Mouse (Mus musculus): Measurements from ENCODE around the gene Mmgt2. TPM values are rescaled to one million over a fixed set of nuclear protein-coding genes. Genes with fewer than 3 reads are reported as not detected.

Gene Mmgt2
- polyA plus RNA-seq, 1 experiment from 2014 or later = 27.4 TPM

DNA sequence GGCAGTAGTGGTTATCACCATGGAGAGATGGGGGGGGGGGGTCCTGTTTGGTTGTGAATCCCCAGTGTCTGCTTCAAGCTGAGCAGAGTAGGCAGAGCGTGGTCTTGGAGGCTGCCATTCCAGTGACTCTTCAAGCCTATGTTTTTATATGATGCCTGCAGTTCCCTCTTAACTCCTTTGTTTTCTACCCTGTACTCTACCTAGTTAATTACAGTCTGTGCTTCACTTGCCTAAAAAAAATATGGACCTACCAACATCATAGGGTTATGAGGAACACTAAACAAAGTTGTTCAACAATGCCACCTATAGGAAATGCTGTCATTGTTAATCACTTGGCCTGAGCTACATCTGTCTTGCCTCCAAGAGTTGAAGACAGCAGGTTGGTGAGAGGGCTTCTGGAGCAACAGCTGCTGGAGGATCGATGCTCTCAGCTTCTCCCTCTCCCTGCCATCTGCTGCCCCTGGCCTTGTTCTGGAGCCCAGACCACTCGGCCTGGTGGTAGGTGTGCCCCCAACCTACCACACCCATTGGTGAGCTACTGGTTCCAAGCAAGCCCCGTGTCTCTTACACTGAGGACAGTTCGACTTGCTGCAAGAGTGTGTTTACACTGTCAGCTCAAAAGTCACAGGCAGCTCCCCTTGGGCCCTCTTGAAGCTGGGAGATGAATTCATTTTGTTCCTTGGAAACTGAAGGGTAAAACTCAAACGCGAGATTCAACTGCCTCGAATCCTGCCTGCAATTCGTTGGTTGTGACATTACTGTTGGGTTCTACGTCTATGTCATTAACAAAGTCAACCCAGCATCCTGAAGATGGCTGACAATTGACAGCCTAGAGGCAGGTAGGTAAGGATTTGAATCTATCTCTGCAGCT, 41.9 kb upstream of the Mmgt2 start:
- Histone ChIP-seq H3K4me3 (ENCODE audit: low read depth, low read length) (no peak overlapping the region), H3K36me3 (ENCODE audit: control insufficient read depth, insufficient read depth, low read length) (peaks cover 59% of the 10 kb centered on the region)

GRCm38 (mm10) chr11:62607170-62607951, 41.1 kb upstream of the Mmgt2 start:
- no peak overlapping the region for H3K27ac ChIP-seq (ENCODE audit: low read depth, low read length)
- no peak for DNase-seq (ENCODE audit: low spot score)

More for the DNA sequence above, 41.9 kb upstream of the Mmgt2 start:
- DNase-seq (ENCODE audit: low spot score) (no peak), ATAC-seq (no peak)
- 61% methylated on average over 10 of the region's 10 CpGs for WGBS
- Histone ChIP-seq H3K27ac (ENCODE audit: low read depth, low read length) (no peak overlapping the region), H3K27me3 (replicated peaks; ENCODE audit: control insufficient read depth, insufficient read depth, low read length) (no peaks in the 10 kb centered on the region), H3K4me2 (ENCODE audit: low read length) (peak overlapping the region; percentile 89), H3K9ac (ENCODE audit: low read length) (peak overlapping the region; percentile 49; the same call in 1 of the 2 replicates), H3K4me1 (ENCODE audit: control insufficient read depth, insufficient read depth, low read length) (peaks cover 27% of the 10 kb centered on the region), H3K9me3 (replicated peaks; ENCODE audit: control insufficient read depth, low read length) (no peaks in the 10 kb centered on the region)

GRCm38 (mm10) chr11:62607952-62608201, 40.6 kb upstream of the Mmgt2 start:
- no peak overlapping the region for H3K9ac ChIP-seq (ENCODE audit: low read length)

More at GRCm38 (mm10) chr11:62607170-62607951, 41.1 kb upstream of the Mmgt2 start:
- peaks cover 27% of the 10 kb centered on the region for H3K4me1 ChIP-seq (ENCODE audit: control insufficient read depth, insufficient read depth, low read length)
- 59% methylated on average over 10 of the region's 10 CpGs for WGBS
- no peak overlapping the region for H3K4me3 ChIP-seq (ENCODE audit: low read depth, low read length)
- H3K9ac ChIP-seq (ENCODE audit: low read length) = no peak overlapping the region
- H3K9me3 ChIP-seq (replicated peaks; ENCODE audit: control insufficient read depth, low read length) = no peaks in the 10 kb centered on the region
- no peaks in the 10 kb centered on the region for H3K27me3 ChIP-seq (replicated peaks; ENCODE audit: control insufficient read depth, insufficient read depth, low read length)
- ATAC-seq = no peak
- peaks cover 59% of the 10 kb centered on the region for H3K36me3 ChIP-seq (ENCODE audit: control insufficient read depth, insufficient read depth, low read length)
- no peak overlapping the region for H3K4me2 ChIP-seq (ENCODE audit: low read length)

DNA sequence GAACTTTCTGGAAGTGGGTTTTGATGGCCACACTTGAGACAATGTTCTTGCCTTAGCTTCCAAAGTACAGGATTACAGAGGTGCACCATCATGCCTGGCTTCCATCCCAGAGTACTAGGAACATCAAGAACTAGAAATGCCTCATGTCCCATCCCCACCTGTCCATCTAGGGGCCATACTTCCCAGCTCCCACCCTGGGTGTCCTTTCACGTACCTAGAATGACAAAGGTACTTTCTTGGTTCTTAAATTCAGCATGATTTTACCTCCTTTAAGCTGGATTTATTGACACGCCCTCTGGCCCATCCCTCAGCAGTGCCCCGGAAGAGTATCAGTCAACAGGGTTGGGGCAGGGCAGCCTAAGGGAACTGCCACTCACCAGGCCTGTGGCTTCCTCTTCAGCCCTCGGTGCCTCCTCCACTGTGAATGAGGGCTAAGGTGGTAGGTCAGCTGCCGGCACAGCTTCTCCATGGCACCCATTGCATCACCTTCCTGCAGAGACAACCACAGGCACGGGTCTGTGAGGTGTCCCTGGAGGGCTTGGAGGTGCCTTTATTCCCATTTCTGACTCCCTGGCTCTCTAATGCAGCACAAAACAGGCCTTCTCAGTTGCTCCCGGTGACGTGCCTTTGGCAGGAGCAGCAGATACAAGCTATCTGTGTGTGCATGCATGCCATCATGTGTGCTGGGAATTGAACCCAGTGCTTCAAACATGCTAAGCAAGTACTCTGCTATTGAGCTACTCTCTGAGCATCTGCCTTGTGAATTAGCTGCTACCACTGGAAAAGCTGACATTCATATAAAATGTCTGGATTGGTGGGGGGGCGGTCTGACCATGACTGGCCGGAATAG, 39.4 kb upstream of the Mmgt2 start:
- DNase-seq (ENCODE audit: low spot score) (no peak), ATAC-seq (no peak)
- Histone ChIP-seq H3K9me3 (replicated peaks; ENCODE audit: control insufficient read depth, low read length) (no peaks in the 10 kb centered on the region), H3K4me3 (ENCODE audit: low read depth, low read length) (no peak overlapping the region), H3K27me3 (replicated peaks; ENCODE audit: control insufficient read depth, insufficient read depth, low read length) (no peaks in the 10 kb centered on the region), H3K4me1 (ENCODE audit: control insufficient read depth, insufficient read depth, low read length) (peaks cover 32% of the 10 kb centered on the region), H3K9ac (ENCODE audit: low read length) (no peak overlapping the region), H3K4me2 (ENCODE audit: low read length) (no peak overlapping the region), H3K36me3 (ENCODE audit: control insufficient read depth, insufficient read depth, low read length) (peaks cover 54% of the 10 kb centered on the region), H3K27ac (ENCODE audit: low read depth, low read length) (no peak overlapping the region)
- 84% methylated on average over 10 of the region's 10 CpGs for WGBS

More at GRCm38 (mm10) chr11:62607952-62608201, 40.6 kb upstream of the Mmgt2 start:
- Histone ChIP-seq H3K27me3 (replicated peaks; ENCODE audit: control insufficient read depth, insufficient read depth, low read length) (no peaks in the 10 kb centered on the region), H3K36me3 (ENCODE audit: control insufficient read depth, insufficient read depth, low read length) (peaks cover 59% of the 10 kb centered on the region), H3K4me3 (ENCODE audit: low read depth, low read length) (no peak overlapping the region), H3K4me1 (ENCODE audit: control insufficient read depth, insufficient read depth, low read length) (peaks cover 31% of the 10 kb centered on the region), H3K4me2 (ENCODE audit: low read length) (no peak overlapping the region), H3K9me3 (replicated peaks; ENCODE audit: control insufficient read depth, low read length) (no peaks in the 10 kb centered on the region), H3K27ac (ENCODE audit: low read depth, low read length) (no peak overlapping the region)
- 92% methylated on average over 1 of the region's 1 CpGs for WGBS
- DNase-seq (ENCODE audit: low spot score) (no peak), ATAC-seq (no peak)

GRCm38 (mm10) chr11:62610304-62610703, 38.2 kb upstream of the Mmgt2 start:
- WGBS = 88% methylated on average over 6 of the region's 6 CpGs
- Histone ChIP-seq H3K9ac (ENCODE audit: low read length) (no peak overlapping the region), H3K4me2 (ENCODE audit: low read length) (no peak overlapping the region), H3K36me3 (ENCODE audit: control insufficient read depth, insufficient read depth, low read length) (peaks cover 42% of the 10 kb centered on the region), H3K4me1 (ENCODE audit: control insufficient read depth, insufficient read depth, low read length) (peaks cover 30% of the 10 kb centered on the region), H3K27ac (ENCODE audit: low read depth, low read length) (no peak overlapping the region), H3K27me3 (replicated peaks; ENCODE audit: control insufficient read depth, insufficient read depth, low read length) (no peaks in the 10 kb centered on the region), H3K4me3 (ENCODE audit: low read depth, low read length) (no peak overlapping the region), H3K9me3 (replicated peaks; ENCODE audit: control insufficient read depth, low read length) (no peaks in the 10 kb centered on the region)
- DNase-seq (ENCODE audit: low spot score) = no peak
- no peak for ATAC-seq

GRCm38 (mm10) chr11:62612604-62613003, 35.9 kb upstream of the Mmgt2 start:
- Histone ChIP-seq H3K4me2 (ENCODE audit: low read length) (0 out of 2 replicates have a peak overlapping the region, but pooled peaks have one; percentile 47), H3K9ac (ENCODE audit: low read length) (peak overlapping the region; percentile 65), H3K4me1 (ENCODE audit: control insufficient read depth, insufficient read depth, low read length) (peaks cover 17% of the 10 kb centered on the region), H3K27ac (ENCODE audit: low read depth, low read length) (peak overlapping the region; percentile 94; the same call in 1 of the 2 replicates), H3K36me3 (ENCODE audit: control insufficient read depth, insufficient read depth, low read length) (peaks cover 19% of the 10 kb centered on the region), H3K27me3 (replicated peaks; ENCODE audit: control insufficient read depth, insufficient read depth, low read length) (no peaks in the 10 kb centered on the region), H3K9me3 (replicated peaks; ENCODE audit: control insufficient read depth, low read length) (no peaks in the 10 kb centered on the region), H3K4me3 (ENCODE audit: low read depth, low read length) (no peak overlapping the region)
- ATAC-seq (no peak), DNase-seq (ENCODE audit: low spot score) (no peak)
- WGBS = 56% methylated on average over 10 of the region's 10 CpGs

DNA sequence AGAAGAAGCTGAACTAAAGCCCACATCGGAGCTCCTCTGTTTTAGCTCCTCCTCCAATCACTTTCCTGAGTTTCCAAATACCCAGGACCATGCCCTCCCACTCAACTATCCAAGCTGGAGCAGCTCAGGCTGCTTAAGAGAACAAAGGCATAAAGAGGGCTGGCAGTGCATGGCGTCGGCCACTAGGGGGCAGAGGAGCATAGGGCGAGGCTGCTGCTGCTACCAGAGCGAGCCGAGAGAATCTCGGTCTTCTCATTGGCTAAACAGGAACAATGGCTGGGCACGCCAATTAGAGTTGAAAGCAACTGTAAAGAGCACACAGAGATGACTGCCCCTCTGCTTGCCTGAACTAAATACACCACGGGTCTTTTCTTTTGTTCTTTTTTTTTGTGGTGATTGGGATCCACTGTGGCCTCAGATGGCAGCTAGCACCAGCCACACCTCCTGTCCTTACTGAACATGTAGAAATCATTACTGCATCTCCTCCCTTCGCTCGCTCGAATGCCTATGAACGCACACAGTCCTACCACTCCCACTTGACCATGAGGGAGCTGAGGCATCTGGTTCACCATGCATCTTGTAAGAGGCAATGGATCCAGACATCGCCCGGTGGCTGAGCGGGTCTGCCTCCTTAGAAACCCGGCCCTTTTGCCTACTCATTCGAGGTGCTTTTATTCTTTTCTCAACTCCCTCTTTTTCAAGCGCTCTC, 34.7 kb upstream of the Mmgt2 start:
- Histone ChIP-seq H3K4me3 (ENCODE audit: low read depth, low read length) (peak overlapping the region; percentile 6), H3K9me3 (replicated peaks; ENCODE audit: control insufficient read depth, low read length) (no peaks in the 10 kb centered on the region), H3K9ac (ENCODE audit: low read length) (peak overlapping the region; percentile 65), H3K27me3 (replicated peaks; ENCODE audit: control insufficient read depth, insufficient read depth, low read length) (no peaks in the 10 kb centered on the region), H3K4me2 (ENCODE audit: low read length) (peak overlapping the region; percentile 47), H3K36me3 (ENCODE audit: control insufficient read depth, insufficient read depth, low read length) (peaks cover 10% of the 10 kb centered on the region; the same call in 1 of the 2 replicates), H3K4me1 (ENCODE audit: control insufficient read depth, insufficient read depth, low read length) (peaks cover 17% of the 10 kb centered on the region), H3K27ac (ENCODE audit: low read depth, low read length) (peak overlapping the region; percentile 94)
- DNase-seq (ENCODE audit: low spot score) (peak; percentile 99), ATAC-seq (peak; percentile 96)
- WGBS = 2% methylated on average over 19 of the region's 19 CpGs

GRCm38 (mm10) chr11:62614876-62615410, 33.5 kb upstream of the Mmgt2 start:
- no peak for ATAC-seq

More at GRCm38 (mm10) chr11:62614876-62615410, 33.5 kb upstream of the Mmgt2 start:
- peak overlapping the region; percentile 63; the same call in 1 of the 2 replicates for H3K9ac ChIP-seq (ENCODE audit: low read length)
- H3K36me3 ChIP-seq (ENCODE audit: control insufficient read depth, insufficient read depth, low read length) = peaks cover 9% of the 10 kb centered on the region; the same call in 1 of the 2 replicates
- no peak overlapping the region for H3K4me3 ChIP-seq (ENCODE audit: low read depth, low read length)
- no peaks in the 10 kb centered on the region for H3K27me3 ChIP-seq (replicated peaks; ENCODE audit: control insufficient read depth, insufficient read depth, low read length)
- no peak for DNase-seq (ENCODE audit: low spot score)
- WGBS = 77% methylated on average over 8 of the region's 8 CpGs
- no peaks in the 10 kb centered on the region for H3K9me3 ChIP-seq (replicated peaks; ENCODE audit: control insufficient read depth, low read length)
- H3K27ac ChIP-seq (ENCODE audit: low read depth, low read length) = peak overlapping the region; percentile 94
- H3K4me1 ChIP-seq (ENCODE audit: control insufficient read depth, insufficient read depth, low read length) = peaks cover 17% of the 10 kb centered on the region
- no peak overlapping the region for H3K4me2 ChIP-seq (ENCODE audit: low read length)
